Mouse (Mus musculus) bone marrow, adult 2 months (tissue): Measurements from ENCODE around the gene Nat8.
"Not testable (repeated sequence)": the region's sequence is repeated elsewhere in the genome, so short reads cannot be mapped to it uniquely, and the experiment has no call there.

Experiments used
- CTCF ChIP-seq: fragments of 200-500 bp; IDR thresholded peaks from 2 replicates; pipeline ENCODE4 v1.5.1; 2011; ENCODE audit warnings: low read length, control low read depth; ENCODE audit not compliant: control insufficient read depth, insufficient read depth
- POLR2A ChIP-seq: fragments of 200-500 bp; IDR thresholded peaks from 2 replicates; pipeline ENCODE4 v1.6.1; 2011; ENCODE audit warnings: low read depth, mild to moderate bottlenecking, control low read depth, low read length, borderline replicate concordance; ENCODE audit not compliant: control insufficient read depth

GRCm38 (mm10) chr6:85803180-85803579 lies 28.7 kb downstream of the Nat8 start:
- not testable (repeated sequence) for TF ChIP-seq CTCF, POLR2A
